Mouse (Mus musculus) mature B cell (primary cell): ENCODE measurements around the gene Ift172.

Source experiments
- in situ Hi-C: fragments of 300-500 bp; cut with MboI; formaldehyde crosslinking; loops from 2 replicates; pipeline ENCODE4 v1.14.3; 2019

The Ift172 gene

GRCm38 (mm10) chr5:31257616-31258015, 33.3 kb downstream of the Ift172 start:
- in situ Hi-C loops = no loop called here

- in situ Hi-C loops = no loop called here
Observed at GRCm38 (mm10) chr5:31255971-31256370, 34.9 kb downstream of the Ift172 start.

- in situ Hi-C loops = no loop called here
Observed at GRCm38 (mm10) chr5:31255381-31255780, 35.5 kb downstream of the Ift172 start.

- in situ Hi-C loops = no loop called here
Observed at GRCm38 (mm10) chr5:31254901-31255300, 36.0 kb downstream of the Ift172 start.

- in situ Hi-C loops = no loop called here
Observed at GRCm38 (mm10) chr5:31254452-31254851, 36.5 kb downstream of the Ift172 start.

- in situ Hi-C loops = no loop called here
Observed at GRCm38 (mm10) chr5:31253806-31254205, 37.1 kb downstream of the Ift172 start.

GRCm38 (mm10) chr5:31252795-31253545, 37.9 kb downstream of the Ift172 start:
- in situ Hi-C loops = no loop called here

GRCm38 (mm10) chr5:31252151-31252550, 38.8 kb downstream of the Ift172 start:
- in situ Hi-C loops = no loop called here

GRCm38 (mm10) chr5:31251541-31252101, 39.3 kb downstream of the Ift172 start, which contains the start of gene Krtcap3:
TSS of gene Krtcap3 (plus strand) at chr5:31251691.
- in situ Hi-C loops = no loop called here

- in situ Hi-C loops = no loop called here
Observed at GRCm38 (mm10) chr5:31250716-31251115, 40.2 kb downstream of the Ift172 start.

- in situ Hi-C loops = no loop called here
Observed at GRCm38 (mm10) chr5:31242191-31242590, 48.7 kb downstream of the Ift172 start.

GRCm38 (mm10) chr5:31241522-31242034, 49.3 kb downstream of the Ift172 start:
- in situ Hi-C loops = no loop called here

GRCm38 (mm10) chr5:31240637-31241521, 50.0 kb downstream of the Ift172 start, which contains the start of the genes Nrbp1 and Gm9970:
TSS of gene Nrbp1 (plus strand) at chr5:31240864.
TSS of gene Gm9970 (minus strand) at chr5:31241232.
- in situ Hi-C loops = no loop called here

GRCm38 (mm10) chr5:31226641-31227040, 64.3 kb downstream of the Ift172 start:
- in situ Hi-C loops = no loop called here

- in situ Hi-C loops = no loop called here
Observed at GRCm38 (mm10) chr5:31222696-31223095, 68.2 kb downstream of the Ift172 start.

GRCm38 (mm10) chr5:31221304-31221945, 69.5 kb downstream of the Ift172 start:
- in situ Hi-C loops = no loop called here

- in situ Hi-C loops = no loop called here
Observed at GRCm38 (mm10) chr5:31220448-31221303, 70.2 kb downstream of the Ift172 start, which contains the start of gene Ppm1g. TSS of gene Ppm1g (minus strand) at chr5:31220687.

GRCm38 (mm10) chr5:31219911-31220447, 70.9 kb downstream of the Ift172 start:
- in situ Hi-C loops = no loop called here

GRCm38 (mm10) chr5:31219474-31219873, 71.4 kb downstream of the Ift172 start:
- in situ Hi-C loops = no loop called here

- in situ Hi-C loops = no loop called here
Observed at GRCm38 (mm10) chr5:31219070-31219469, 71.8 kb downstream of the Ift172 start.
